Mouse (Mus musculus): ENCODE results near the gene Rbpj. TPM values are rescaled to one million over a fixed set of nuclear protein-coding genes. Genes with fewer than 3 reads are reported as not detected.

Gene Rbpj
- total RNA-seq, 2 experiments from 2014 or later, result 27.5 to 35.5 TPM

DNA sequence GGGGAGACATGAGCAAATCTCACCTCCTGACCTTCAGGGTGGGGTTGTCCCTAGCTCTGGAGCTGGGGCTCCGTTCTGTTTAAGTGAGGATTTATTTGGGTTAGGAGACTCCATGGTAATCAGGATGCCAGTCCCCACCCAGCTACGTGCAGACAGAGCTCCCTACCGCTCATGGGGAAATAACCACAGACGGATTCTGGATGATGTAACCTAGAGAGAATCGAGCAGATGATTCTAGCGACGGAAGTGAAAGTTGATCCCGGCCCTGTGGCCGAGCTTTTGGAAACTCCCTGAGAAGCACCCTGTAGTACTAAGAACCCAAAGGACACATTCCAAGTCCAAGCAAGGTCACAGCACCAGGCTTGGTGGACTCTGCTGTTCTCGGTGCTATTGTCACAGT is 43.5 kb downstream of the Rbpj start:
- DNase-seq, result no peak
- intact Hi-C loops (cut with DNase I), result no loop called here

DNA sequence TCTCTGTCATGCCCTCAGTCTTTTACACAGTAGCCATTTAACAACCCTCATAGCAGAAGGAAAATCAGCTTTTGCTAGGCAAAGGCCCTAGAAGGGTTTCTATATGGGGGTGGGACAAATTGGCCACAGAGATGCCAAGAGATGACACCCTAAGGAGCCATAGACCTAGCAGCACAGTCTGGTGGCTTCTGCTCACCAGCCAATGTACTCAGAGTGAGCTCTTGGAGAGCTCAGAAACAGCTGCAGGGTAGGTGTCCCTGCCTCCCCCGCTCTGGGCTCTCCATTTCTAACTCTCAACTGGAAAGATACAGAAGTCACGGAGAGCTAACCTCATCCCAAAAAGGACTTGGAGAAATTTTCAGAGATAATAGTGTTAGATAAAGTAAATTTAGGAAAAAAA is 44.0 kb downstream of the Rbpj start:
- intact Hi-C loops (cut with DNase I), result no loop called here

DNA sequence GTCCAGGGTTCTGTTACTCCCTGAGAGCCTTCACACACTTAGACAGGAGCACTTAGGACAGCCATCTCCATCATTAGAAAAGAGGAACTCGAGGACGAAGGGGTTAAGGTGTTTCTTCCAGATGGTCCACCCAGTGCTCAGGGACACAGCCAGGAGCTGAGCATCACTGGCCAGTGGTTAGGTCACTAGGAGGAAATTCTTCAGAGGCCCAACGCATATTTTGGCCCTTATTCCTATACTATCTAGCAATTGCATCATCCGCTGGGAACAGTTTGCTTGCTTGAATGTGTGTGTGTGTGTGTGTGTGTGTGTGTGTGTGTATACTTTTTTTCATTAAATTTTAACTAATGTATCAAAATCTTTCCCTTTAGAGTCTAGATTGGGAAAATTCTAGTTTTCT is 45.5 kb downstream of the Rbpj start:
- DNase-seq, result no peak
- intact Hi-C loops (cut with DNase I), result no loop called here

More for the DNA sequence above, 44.0 kb downstream of the Rbpj start:
- no peak for DNase-seq

DNA sequence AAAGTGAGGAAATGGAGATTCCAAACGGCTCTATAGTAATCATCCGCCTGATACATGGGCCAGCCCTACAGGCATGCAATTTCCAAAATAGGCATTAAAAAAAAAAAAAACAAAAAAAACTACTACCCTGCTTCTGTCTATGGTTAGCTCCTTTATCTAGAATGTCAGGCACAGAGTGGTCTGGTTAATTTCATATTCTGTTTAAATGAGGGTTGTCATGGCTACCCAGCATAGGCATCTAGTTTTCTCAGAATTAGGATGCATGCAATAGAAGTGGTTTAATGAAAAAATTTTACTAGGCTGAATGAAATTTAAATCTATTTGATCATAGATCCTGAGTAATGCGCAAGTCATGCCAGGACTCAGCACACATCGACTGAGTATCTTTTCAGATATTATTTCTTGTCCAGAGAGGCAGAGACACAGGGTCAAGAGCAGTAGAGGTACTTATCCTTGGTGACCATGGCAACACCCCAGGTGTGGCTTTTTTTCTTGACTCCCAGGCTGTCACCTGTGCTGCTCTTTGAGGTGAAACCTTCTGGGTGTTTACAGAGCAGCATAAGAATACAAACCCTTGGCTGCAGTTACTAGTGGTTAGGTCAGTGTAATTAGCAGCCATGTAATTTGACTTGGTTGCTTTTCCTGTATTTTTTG is 49.1 kb downstream of the Rbpj start:
- no peak for DNase-seq
- intact Hi-C loops (cut with DNase I), result no loop called here

DNA sequence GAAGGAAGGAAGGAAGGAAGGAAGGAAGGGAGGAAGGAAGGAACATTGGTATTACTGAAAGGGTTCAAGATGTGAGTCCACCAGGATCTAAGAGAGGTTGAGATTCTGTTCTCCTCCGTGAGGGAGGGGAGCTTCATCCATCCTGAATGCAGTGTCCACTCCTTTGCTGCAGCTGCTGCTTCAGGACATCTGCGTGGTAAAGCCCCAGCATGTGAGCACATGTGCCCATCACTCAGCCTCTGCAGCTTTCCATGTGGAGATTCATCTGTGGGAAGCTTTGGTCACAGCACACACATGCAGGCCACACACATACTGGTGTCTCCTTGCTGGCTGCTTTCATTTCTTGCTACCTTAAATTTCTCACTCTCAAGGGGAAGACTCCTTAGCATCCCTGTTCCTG is 50.5 kb downstream of the Rbpj start:
- intact Hi-C loops (cut with DNase I), result no loop called here
- no peak for DNase-seq

DNA sequence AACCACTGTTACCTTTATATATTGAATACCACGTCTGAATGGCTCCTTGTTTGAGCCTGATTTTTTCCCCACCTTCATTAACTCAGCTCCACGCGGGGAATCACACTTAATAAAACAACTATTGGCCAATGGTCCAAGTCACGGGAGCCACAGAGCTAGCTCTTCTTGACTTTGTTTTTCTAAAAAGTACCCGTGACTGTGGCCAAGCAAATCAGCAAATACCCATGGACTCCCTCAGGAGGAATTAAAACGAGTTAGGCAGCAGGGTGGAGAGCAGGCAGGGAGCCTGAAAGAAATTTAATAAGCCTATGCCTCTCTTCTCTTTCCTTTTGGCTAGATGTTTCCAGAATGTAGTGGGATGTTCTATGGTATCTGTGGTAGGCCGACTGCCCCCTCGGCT is 51.9 kb downstream of the Rbpj start:
- intact Hi-C loops (cut with DNase I), result no loop called here
- DNase-seq, result no peak

DNA sequence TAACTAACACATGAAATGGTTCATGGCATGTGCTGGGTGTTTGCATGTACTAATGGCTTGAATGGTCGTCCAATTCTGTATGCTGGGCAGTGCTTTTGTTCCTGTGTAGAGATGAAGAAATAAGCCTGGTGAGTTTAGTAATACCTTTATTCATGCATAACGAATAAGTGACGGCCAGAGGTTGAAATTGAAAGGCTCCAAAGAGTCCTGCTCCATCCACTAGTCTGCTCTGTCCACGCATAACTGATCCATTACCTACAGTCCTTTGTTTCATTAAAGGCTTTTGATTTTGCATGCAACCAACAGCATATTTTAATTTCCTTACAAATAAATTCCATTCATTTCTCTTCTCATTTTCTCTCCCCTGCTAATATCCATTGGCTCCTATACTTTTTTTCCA is 53.2 kb downstream of the Rbpj start:
- no peak for DNase-seq
- intact Hi-C loops (cut with DNase I), result no loop called here

DNA sequence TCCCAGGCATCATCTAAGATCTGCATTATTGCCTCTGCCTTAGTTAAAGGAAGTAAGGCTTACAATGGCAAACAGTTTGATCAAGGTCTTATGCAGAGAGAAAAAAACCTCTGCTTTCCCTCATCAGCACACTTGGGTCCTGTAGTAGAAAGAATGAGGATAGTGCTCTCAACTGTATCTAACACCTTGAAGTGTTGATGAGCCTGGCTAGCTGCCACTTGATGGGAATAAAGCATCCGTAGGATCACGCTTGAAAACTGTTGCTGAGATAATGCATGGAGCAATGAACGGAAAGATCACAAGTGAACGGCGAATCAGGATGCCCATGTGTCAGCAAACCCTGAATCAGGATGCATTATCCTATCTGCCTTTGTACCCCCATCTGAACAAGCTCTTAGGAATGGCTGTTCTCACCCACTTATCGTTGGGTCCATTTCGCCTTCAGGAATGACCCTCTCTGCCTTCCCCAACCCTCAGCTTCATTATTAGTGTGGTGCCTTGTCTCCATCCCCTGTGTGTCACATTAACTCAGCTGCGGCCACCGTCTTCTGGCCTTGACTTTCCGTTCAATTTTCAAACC is 54.1 kb downstream of the Rbpj start:
- DNase-seq, result no peak
- intact Hi-C loops (cut with DNase I), result no loop called here

DNA sequence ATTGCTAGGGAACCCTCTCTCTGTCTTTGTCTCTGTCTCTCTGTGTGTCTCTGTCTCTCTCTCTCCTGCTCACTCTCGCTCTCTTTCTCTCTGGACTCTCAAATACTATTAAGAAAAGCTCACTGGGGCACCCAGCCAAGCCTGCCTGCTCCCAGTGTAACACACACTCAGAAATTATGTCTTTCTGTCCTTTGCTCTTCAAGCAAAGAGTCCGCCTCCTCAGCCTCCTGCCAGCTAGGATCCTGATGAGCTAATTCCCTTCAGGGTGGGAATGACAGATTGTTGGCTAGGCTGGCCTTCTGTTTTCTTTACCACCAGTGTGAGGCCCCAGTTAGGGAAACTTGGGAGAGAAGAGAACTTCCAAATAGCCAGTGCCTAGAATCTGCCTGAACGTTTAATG is 57.1 kb downstream of the Rbpj start:
- intact Hi-C loops (cut with DNase I), result no loop called here

DNA sequence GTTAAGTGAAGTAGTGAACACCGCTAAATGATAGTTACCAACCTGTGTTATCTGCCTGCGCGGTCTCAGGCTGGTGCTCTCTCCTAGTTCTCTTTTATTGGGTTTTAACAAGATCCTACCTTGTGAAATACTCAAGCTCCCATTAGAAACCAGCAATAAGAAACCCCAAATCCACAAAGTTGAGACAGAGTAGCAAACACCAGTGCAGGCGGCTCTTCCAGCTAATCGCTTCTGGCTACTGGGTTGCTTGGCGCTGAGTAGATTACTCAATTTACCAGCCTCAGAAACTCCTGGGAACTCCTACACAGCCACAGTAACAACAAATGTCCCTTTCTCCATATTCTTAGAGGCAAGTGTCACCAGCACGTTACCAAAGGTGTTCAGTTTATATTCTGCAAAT is 58.2 kb downstream of the Rbpj start:
- intact Hi-C loops (cut with DNase I), result no loop called here

More for the DNA sequence above, 57.1 kb downstream of the Rbpj start:
- DNase-seq, result peak; percentile 78

DNA sequence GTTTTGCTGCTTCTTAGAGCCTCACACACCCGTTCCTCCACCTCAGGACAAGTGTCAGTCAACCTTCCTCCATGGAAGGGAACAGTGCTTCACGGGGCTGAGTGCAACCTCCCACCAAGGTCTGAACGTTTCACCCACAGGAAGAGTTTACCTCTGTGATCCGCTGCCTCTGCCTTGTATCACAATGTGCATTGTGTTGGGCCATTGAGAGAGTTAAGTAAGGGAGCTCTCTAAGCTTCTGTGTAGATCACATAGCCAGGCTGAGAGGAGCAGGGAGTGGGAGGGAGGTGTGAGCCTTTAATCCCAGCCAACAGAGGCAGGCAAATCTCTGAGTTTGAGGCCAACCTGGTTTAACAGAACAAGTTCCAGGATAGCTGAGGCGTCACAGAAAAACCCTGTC is 58.9 kb downstream of the Rbpj start:
- intact Hi-C loops (cut with DNase I), result no loop called here
- no peak for DNase-seq

More for the DNA sequence above, 58.2 kb downstream of the Rbpj start:
- DNase-seq, result no peak

DNA sequence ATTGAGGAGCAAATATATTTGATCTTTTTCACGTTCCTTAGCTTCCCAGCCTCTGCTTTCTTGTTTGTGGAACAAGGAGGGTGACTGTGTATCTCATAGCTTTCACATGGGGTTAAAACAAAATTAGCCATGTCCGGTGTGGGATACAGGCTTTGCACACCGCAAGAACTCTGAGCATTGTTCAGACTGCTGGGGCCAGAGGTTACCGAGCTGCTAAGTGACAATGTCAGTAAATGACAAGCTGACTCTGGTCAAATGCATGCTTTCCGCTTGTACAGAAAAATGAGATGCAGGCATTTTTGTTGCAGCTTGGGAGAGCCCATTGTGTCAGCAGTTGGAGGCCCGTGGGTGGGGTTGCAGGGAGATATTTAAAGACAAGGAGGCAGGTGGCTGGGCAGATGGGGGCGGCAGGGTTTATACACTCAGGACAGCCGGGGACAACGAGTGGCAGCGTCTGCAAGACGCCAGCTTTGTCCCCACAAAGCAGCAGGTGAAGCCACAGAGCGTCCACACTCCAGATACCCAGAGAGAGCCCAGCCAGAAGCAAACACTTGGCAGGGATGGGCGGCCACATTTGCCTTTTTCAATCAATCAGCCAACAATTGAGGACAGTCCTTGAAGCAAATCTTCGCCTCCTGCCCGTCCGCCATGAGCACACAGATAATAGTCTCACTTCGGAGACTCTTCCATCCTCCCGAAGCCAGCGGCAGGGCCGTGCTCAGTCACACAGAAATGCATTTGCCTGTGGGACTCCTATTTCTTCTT is 59.5 kb downstream of the Rbpj start:
- peak; percentile 78 for DNase-seq
- intact Hi-C loops (cut with DNase I), result no loop called here

DNA sequence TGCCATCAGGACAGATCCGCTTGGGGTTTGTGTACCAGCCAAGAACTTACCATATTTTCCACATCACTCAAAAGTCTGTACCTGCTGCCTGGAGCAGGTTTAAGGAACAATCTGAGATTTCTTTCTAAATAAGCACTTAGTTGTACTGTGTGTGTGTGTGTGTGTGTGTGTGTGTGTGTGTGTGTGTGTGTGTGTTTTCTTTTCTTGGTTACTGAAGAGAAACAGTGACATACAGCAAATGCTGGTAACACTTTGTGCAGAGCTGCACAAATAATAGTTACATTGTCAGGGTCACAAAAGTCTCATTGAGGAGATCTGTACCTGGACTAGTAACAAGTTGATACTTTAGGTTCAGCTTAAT is 60.1 kb downstream of the Rbpj start:
- intact Hi-C loops (cut with DNase I), result no loop called here
- DNase-seq, result no peak

DNA sequence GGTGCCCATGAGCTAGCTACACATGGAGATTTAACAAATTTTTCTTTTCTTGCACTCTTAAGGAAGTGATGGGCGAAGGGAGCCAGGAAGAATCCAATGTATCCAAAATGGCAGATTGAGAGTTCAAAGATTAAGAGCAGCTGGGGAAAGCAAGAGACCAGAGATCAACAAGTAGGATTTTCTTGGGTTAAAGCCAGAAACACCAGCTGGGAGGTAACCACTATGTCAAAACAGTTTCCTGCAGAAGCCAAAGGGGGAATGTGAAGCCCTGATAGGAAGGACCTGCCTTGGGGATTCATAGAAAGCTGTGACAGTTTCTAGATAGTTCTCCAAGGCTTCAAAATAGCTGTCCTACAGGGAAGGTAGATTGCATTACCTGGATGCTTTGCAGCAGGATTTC is 63.9 kb downstream of the Rbpj start:
- DNase-seq, result peak; percentile 34
- intact Hi-C loops (cut with DNase I), result no loop called here

DNA sequence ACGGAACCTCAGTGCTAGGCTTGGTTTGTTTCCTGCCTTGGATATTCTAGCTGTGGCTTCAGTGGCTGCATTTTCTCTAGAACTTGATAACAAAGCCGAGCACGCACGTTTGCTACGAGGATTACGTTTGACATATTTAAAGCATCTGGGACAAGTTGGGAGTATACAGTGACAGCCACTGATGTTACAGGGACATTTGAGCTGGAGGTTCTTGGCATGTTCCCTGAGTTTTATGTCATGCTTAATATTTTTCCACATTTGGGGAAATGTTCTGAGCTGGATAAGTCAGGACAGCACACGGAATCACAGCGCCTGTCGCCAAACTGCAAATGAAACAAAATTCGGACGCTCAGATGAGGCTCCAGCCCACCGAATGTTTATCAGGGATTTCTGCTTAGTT is 69.1 kb downstream of the Rbpj start:
- no peak for DNase-seq
- intact Hi-C loops (cut with DNase I), result no loop called here

DNA sequence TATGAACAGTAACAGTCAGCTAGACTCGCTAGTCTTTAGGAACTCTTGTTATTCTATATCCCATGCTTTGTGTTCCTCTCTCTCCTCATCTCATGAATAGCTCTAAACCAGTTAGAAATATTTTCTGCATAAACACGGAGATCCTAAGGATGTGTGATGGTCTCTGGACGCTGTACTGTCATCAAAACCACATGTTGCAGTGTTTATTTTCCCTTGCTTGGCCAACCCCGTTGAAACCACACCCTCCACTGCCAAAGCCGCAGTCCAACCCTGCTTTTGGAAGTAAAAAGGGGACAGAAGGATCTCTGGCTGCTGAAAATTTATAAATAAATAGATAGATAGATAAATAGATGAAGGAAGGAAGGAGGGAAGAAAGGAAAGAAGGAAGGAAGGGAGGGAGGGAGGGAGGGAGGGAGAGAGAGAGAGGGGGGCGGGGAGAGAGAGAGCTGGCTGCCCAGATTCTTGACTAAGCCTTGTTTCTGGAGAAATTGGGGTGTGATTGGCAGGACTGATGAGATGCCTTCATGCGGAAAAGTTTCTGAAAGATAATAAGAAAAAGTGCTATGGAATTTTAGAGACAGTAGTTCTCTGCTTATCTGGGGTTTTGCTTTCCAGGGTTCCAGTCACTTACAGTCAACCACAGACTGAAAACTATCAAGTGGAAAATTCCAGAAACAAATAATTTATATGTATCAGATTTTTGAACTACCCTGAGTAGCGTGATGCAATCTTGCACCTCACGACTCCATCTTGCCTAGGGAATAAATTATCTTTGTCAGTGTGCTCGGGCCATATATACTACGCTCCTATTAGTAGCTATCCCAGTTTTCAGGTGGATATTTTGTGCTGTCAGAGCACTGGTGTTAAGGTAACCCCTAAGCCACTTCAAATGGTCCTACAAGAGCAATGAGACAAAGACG is 70.9 kb downstream of the Rbpj start:
- intact Hi-C loops (cut with DNase I), result no loop called here
- DNase-seq, result no peak

DNA sequence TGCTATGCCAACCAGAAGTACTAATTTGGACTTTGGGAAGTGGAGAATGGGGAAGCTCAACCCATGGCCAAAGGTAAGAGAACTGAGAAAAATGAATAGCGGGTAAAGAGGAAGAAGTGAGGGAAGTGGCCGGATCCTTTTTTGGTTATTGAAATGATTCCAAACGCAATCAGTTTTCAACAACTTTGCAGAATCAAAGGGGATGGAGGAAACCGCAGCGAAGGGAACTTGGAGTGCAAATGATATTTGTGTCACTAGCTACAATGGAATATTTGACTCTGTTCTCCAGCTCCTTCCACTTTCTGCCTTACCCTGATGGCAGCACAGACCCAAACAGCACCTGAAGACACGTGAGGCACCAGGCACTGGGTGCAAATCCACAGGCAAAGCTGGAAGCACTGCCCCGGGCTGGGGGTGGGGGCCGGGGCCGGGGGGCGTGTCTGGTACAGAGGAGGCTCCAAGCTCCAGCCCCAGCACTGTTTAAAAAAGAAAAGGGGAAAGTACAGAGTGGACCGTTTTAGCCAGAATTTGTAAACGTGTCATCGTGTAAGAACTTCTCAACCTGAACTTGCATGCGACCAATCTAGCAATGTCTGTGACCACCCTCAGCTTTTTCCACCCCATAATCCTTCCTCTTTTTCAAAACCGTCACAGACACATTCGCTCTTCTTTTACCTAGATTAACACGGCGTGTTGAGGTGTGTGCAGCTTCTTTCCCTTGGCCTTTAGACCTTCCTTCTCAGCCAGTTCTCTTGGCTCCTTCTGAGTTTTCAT is 74.1 kb downstream of the Rbpj start:
- intact Hi-C loops (cut with DNase I), result no loop called here
- no peak for DNase-seq

DNA sequence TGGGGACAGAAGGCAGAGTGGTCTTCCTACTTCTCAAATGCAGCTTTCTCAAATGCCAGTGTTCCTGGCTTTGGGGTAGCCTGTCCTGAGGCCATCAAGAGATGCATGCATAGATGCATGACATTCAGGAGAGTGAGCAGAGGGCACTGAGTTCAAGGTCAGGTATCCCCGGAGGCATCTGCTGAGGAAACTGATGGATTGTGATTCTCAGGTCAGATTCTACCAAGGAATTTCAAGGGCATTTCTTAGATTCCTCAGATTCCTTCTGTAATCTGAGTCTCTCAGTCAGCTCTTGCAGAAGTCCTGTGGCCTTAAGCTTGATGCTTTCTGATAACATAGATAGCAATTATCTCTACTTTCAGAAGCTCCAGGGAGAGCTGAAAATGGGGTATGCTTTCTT is 76.1 kb downstream of the Rbpj start:
- no peak for DNase-seq
- intact Hi-C loops (cut with DNase I), result no loop called here

DNA sequence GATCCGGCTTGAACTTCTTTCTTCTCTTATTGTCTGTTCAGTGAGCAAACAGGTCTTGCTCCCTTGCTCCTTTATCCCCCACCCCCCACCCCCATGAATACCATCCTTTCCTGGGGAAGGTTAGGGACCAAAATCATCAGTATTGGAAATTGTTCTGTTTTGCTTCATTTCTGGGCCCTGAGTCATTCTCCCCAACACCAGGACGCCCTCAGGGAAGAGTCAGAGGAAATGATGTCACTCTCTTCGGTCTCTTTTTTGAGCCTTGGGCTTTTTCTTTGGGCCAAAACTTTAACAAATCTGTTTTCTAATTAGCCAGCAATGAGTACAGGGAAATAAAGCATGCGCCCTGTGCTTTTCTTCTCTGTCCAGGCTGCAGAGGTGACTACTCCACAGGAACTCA is 77.4 kb downstream of the Rbpj start:
- DNase-seq, result no peak
- intact Hi-C loops (cut with DNase I), result no loop called here

DNA sequence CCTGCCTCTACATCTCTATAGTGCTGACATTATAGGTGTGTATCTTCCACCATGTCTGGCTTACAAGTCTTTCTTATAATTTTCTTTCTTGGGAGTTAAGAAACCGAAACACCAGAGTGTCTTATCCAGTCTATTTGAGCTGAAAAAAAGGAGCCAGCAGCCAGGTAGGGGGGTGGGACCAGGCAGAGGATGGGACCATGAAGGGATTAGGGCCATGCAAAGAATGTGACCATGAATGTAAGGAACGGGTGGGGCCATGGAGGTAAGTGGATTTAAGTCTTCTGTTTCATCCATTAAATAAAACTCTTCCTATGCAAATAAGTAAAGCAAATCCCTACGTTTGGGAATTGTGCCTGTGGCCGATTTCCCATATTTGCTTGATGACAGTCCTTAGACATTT is 78.0 kb downstream of the Rbpj start:
- DNase-seq, result no peak
- intact Hi-C loops (cut with DNase I), result no loop called here

DNA sequence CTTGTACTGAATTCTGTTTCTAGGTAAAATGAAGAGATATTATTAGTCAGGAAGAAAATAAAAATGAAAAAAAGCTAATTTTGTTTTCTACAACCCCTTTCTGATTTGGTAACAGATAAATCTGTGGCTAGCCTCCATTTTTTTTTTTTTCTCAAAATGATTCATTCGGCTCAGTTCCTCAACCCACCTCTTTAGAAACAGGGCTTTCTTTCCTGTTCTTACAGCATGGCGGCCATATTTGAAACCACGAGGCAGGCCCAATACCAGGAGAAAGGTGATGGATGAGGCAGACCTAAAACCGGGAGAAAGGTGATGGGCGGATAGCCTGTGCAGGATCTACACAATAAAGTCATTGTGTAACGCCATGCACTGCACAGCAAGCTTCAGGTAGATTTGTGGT is 80.5 kb downstream of the Rbpj start:
- DNase-seq, result no peak
- intact Hi-C loops (cut with DNase I), result no loop called here
